Mouse (Mus musculus) CH12.LX (cell line): ENCODE data around the gene Col5a1.

Experiments
- BHLHE40 ChIP-seq: IDR thresholded peaks from 2 replicates; pipeline ENCODE4 v1.6.1; 2011; ENCODE audit warnings: mild to moderate bottlenecking, low read depth, low read length, improper control_type of control experiment
- CTCF ChIP-seq, 2 experiments: IDR thresholded peaks in 1 of 2; conservative IDR thresholded peaks in 1 of 2; 2 replicates each; pipeline ENCODE4 v1.5.1; 2011 to 2012; ENCODE audit warnings: low read depth in 2 of 2, low read length in 2 of 2, improper control_type of control experiment in 1 of 2, inconsistent platforms in 1 of 2, mild to moderate bottlenecking in 1 of 2, moderate library complexity in 1 of 2
- EP300 ChIP-seq: IDR thresholded peaks from 2 replicates; pipeline ENCODE4 v1.6.1; 2011; ENCODE audit warnings: low read length, improper control_type of control experiment
- HCFC1 ChIP-seq: IDR thresholded peaks from 2 replicates; pipeline ENCODE4 v1.6.1; 2012; ENCODE audit warnings: low read depth, mild to moderate bottlenecking, inconsistent platforms, low read length, improper control_type of control experiment
- MAX ChIP-seq: IDR thresholded peaks from 2 replicates; pipeline ENCODE4 v1.6.1; 2011; ENCODE audit warnings: low read length, improper control_type of control experiment
- MEF2A ChIP-seq: IDR thresholded peaks from 2 replicates; pipeline ENCODE4 v1.6.1; 2014; ENCODE audit warnings: low read depth, mild to moderate bottlenecking, inconsistent platforms, low read length, improper control_type of control experiment, borderline replicate concordance
- NRF1 ChIP-seq: IDR thresholded peaks from 2 replicates; pipeline ENCODE4 v1.6.1; 2014; ENCODE audit warnings: low read depth, mild to moderate bottlenecking, inconsistent platforms, low read length, improper control_type of control experiment, moderate library complexity
- POLR2A ChIP-seq: IDR thresholded peaks from 2 replicates; pipeline ENCODE4 v1.6.1; 2011; ENCODE audit warnings: low read depth, mild to moderate bottlenecking, improper control_type of control experiment, low read length
- POLR2AphosphoS2 ChIP-seq: IDR thresholded peaks from 2 replicates; pipeline ENCODE4 v1.6.1; 2011; ENCODE audit warnings: low read depth, low read length, improper control_type of control experiment
- SIN3A ChIP-seq: IDR thresholded peaks from 2 replicates; pipeline ENCODE4 v1.6.1; 2012; ENCODE audit warnings: low read length, improper control_type of control experiment, inconsistent platforms
- USF1 ChIP-seq: IDR thresholded peaks from 2 replicates; pipeline ENCODE4 v1.6.1; 2014; ENCODE audit warnings: low read depth, mild to moderate bottlenecking, inconsistent platforms, low read length, improper control_type of control experiment
- USF2 ChIP-seq: conservative IDR thresholded peaks from 2 replicates; pipeline ENCODE4 v1.6.1; 2011; ENCODE audit warnings: low read depth, low read length, improper control_type of control experiment
- ZNF384 ChIP-seq: IDR thresholded peaks from 2 replicates; pipeline ENCODE4 v1.6.1; 2012; ENCODE audit warnings: low read depth, low read length, improper control_type of control experiment, inconsistent platforms

GRCm38 (mm10) chr2:27954924-27955323 is 68.7 kb downstream of the Col5a1 start:
- TF ChIP-seq CTCF (conservative IDR thresholded peaks at IDR 0.05 in 1 of 2, IDR thresholded peaks at IDR 0.05 in 1 of 2; ENCODE audit: low read depth in 2 of 2, low read length in 2 of 2) (no peak), EP300 (no peak), NRF1 (no peak), BHLHE40 (no peak), POLR2AphosphoS2 (no peak), SIN3A (no peak), USF2 (no peak), POLR2A (no peak), MAX (no peak), ZNF384 (no peak), MEF2A (no peak), HCFC1 (no peak), USF1 (no peak)
